ENCODE assay signal across 8 mouse cellular contexts in genomic region chr8:26833297-26833696, GRCm38 (mm10).
DNase-seq lines count a peak whose midpoint lies in the region; ATAC-seq and TF ChIP-seq lines count a peak whose summit lies in the region.

No protein-coding gene starts in this region.

- no peaks in the 10 kb centered on the region for H3K36me3 ChIP-seq in intestine, postnatal 0 days (ENCODE audit: control insufficient read depth, insufficient read depth)

- H3K4me2 ChIP-seq in intestine, postnatal 0 days (replicated peaks; ENCODE audit: low read depth) = no peak overlapping the region

- no peak for TF ChIP-seq CTCF in intestine, postnatal 0 days (IDR thresholded peaks at IDR 0.05; ENCODE audit: low read depth)

- peak; percentile 81 for ATAC-seq in intestine, postnatal 0 days
- no peak for ATAC-seq in megakaryocyte, adult 5-6 weeks (ENCODE audit: poor library complexity, severe bottlenecking)

- H3K27ac ChIP-seq in intestine, postnatal 0 days (ENCODE audit: low read depth, low read length) = no peak overlapping the region

- H3K4me3 ChIP-seq in intestine, postnatal 0 days (ENCODE audit: low read depth, low read length) = no peak overlapping the region

- H3K4me1 ChIP-seq in intestine, postnatal 0 days (replicated peaks; ENCODE audit: control insufficient read depth, insufficient read depth, low read length) = 0 out of 2 replicates have a peak, but pooled peaks cover 4% of the 10 kb centered on the region

- no peaks in the 10 kb centered on the region for H3K9me3 ChIP-seq in intestine, postnatal 0 days (ENCODE audit: control insufficient read depth)

- 24% methylated on average over 4 of the region's 4 CpGs for WGBS in intestine, postnatal 0 days

- no peak overlapping the region for H3K9ac ChIP-seq in intestine, postnatal 0 days (ENCODE audit: low read depth, low read length)

- no peaks in the 10 kb centered on the region for H3K27me3 ChIP-seq in intestine, postnatal 0 days (replicated peaks; ENCODE audit: control insufficient read depth, insufficient read depth, low read length)

- peak; percentile 70 for DNase-seq in adipocyte (ENCODE audit: low spot score)
- DNase-seq in embryo, embryonic 10.5 days (ENCODE audit: low spot score) = peak; percentile 92
- peak; percentile 42 to 81 for DNase-seq in lung, postnatal 4 days
- no peak for DNase-seq in urinary bladder, postnatal 4 days (ENCODE audit: low spot score in 2 of 2)
- no peak for DNase-seq in layer of hippocampus, adult 11-12 months (ENCODE audit: low spot score)
- no peak for DNase-seq in cerebellum, adult 18-20 months

Comparison
In these comparisons a context has a peak if more than half of its experiments do, and no peak if none do; other contexts are left out.
1. DNase-seq: peak in adipocyte (single experiment), embryo, embryonic 10.5 days (single experiment) and lung, postnatal 4 days (2 of 2); none in urinary bladder, postnatal 4 days (0 of 2), layer of hippocampus, adult 11-12 months (single experiment) and cerebellum, adult 18-20 months (0 of 2).